Mouse (Mus musculus): ENCODE data around the gene Tcf7l2.

- TF ChIP-seq CTCF (IDR thresholded peaks at IDR 0.05; ENCODE audit: control insufficient read depth, insufficient read depth, low read length) (no peak), POLR2A (IDR thresholded peaks at IDR 0.05; ENCODE audit: borderline replicate concordance, control insufficient read depth, low read depth, low read length) (no peak)
Observed at GRCm38 (mm10) chr19:55861746-55862145, 120.1 kb downstream of the Tcf7l2 start.

All from bone marrow, adult 2 months (tissue).